In genomic region chr2:76647441-76647869, GRCm38 (mm10) we compare ENCODE assay signal across 8 mouse cellular contexts. TPM values are rescaled to one million over a fixed set of nuclear protein-coding genes. Genes with fewer than 3 reads are reported as not detected.
DNase-seq lines count a peak whose midpoint lies in the region; ATAC-seq lines count a peak whose summit lies in the region.

No protein-coding gene starts in this region.

- peak overlapping the region; percentile 96 for H3K27ac ChIP-seq in hindbrain, embryonic 10.5 days

- no peaks in the 10 kb centered on the region for H3K27me3 ChIP-seq in hindbrain, embryonic 10.5 days (ENCODE audit: insufficient read depth, poor library complexity, severe bottlenecking)

- no peaks in the 10 kb centered on the region for H3K9me3 ChIP-seq in hindbrain, embryonic 10.5 days

- DNase-seq in cerebellum, adult 18-20 months = no peak
- DNase-seq in retina, embryonic 14.5 days (ENCODE audit: low spot score) = peak; percentile 78
- DNase-seq in retina, postnatal 1 day = no peak
- no peak for DNase-seq in hindbrain, embryonic 10.5 days (ENCODE audit: low spot score)
- DNase-seq in lung, postnatal 36 days = peak; percentile 10
- DNase-seq in right cerebral cortex, postnatal 10 days (ENCODE audit: low spot score in 2 of 2) = no peak
- no peak for DNase-seq in natural killer cell, adult 2 months (ENCODE audit: low spot score in 2 of 2)

- H3K4me3 ChIP-seq in hindbrain, embryonic 10.5 days = peak overlapping the region; percentile 81

- WGBS in hindbrain, embryonic 10.5 days = 1% methylated on average over 32 of the region's 32 CpGs

- peaks cover 26% of the 10 kb centered on the region for H3K4me1 ChIP-seq in hindbrain, embryonic 10.5 days (replicated peaks)

- peaks cover 21% of the 10 kb centered on the region for H3K36me3 ChIP-seq in hindbrain, embryonic 10.5 days

- peak; percentile 41 for ATAC-seq in cerebellum, adult (ENCODE audit: insufficient number of reproducible peaks, low FRiP score, low TSS enrichment)

RNA-seq across cellular contexts. Expression of gene Prkra, which starts 0.4 kb away (rescaled TPM):
- polyA plus RNA-seq in hindbrain, embryonic 10.5 days (2016; fragmentation: Nextera tagmentation; extraction: Ambion mirVana) = 86.9 and 96.2 TPM in 2 replicates

RNA-seq across cellular contexts. Expression of gene Pjvk, which starts 0.8 kb away (rescaled TPM):
- 0.62 and 0.82 TPM in 2 replicates for polyA plus RNA-seq in hindbrain, embryonic 10.5 days (2016; fragmentation: Nextera tagmentation; extraction: Ambion mirVana)

RNA-seq across cellular contexts. Expression of gene Fkbp7, which starts 25.5 kb away (rescaled TPM):
- 14.3 and 19.2 TPM in 2 replicates for polyA plus RNA-seq in hindbrain, embryonic 10.5 days (2016; fragmentation: Nextera tagmentation; extraction: Ambion mirVana)

RNA-seq across cellular contexts. Expression of gene Plekha3, which starts 27.6 kb away (rescaled TPM):
- 8.5 and 8.8 TPM in 2 replicates for polyA plus RNA-seq in hindbrain, embryonic 10.5 days (2016; fragmentation: Nextera tagmentation; extraction: Ambion mirVana)

Comparison
In these comparisons a context has a peak if more than half of its experiments do, and no peak if none do; other contexts are left out.
1. DNase-seq: peak in retina, embryonic 14.5 days (single experiment) and lung, postnatal 36 days (single experiment); none in cerebellum, adult 18-20 months (0 of 2), retina, postnatal 1 day (single experiment), hindbrain, embryonic 10.5 days (single experiment), right cerebral cortex, postnatal 10 days (0 of 2) and natural killer cell, adult 2 months (0 of 2).